9 mouse cellular contexts compared by ENCODE assay signal in the genomic region with DNA sequence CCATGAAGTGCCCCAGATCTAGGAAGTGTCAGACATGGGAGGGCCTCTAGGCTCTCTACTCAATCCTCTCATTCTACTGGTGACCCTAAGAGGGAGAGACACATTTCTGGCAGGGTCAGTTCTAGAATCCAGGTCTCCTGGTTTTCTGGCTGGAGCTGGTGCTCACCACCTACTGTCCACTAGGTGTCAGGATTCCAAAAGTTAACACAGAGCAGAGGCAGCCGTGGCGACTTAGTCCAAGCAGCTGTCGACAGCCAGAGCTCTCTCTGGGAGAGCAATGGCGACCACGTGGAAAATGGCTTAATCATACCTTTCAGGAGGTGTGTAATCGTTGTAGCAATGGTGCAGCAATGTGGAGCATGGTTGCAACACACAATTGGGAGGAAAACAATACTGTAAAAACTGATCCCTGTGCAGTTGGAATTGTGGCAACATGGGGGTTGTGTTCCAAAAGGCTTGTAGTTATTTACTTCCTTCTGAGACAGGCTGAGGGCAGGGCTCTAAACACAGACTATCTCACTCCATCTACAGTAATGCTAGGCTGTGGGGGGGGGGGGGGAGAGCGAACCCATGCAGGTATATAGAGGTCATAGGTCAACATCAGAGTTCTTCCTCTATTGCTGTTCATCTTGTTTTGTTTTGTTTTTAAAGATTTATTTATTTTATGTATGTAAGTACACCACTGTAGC. TPM values are rescaled to one million over a fixed set of nuclear protein-coding genes. Genes with fewer than 3 reads are reported as not detected.
DNase-seq lines count a peak whose midpoint lies in the region; ATAC-seq and TF ChIP-seq lines count a peak whose summit lies in the region.
"Had no signal": no experiment of that assay in that cellular context is flagged by ENCODE, and none has a peak within 500 bp of the region (broad histone marks: within the 10 kb centered on the region; RNA-seq: fewer than 3 reads in every experiment).

No protein-coding gene starts in this region.

- DNase-seq in heart, adult 18-20 months: peak; percentile 59 to 78
- no peak for DNase-seq in heart, postnatal 25 days (ENCODE audit: low spot score)
- peak; percentile 92 for DNase-seq in embryo, embryonic 10 days (ENCODE audit: low spot score)
- peak; percentile 45 to 54 for DNase-seq in gastrocnemius, adult 8-10 months (ENCODE audit: low spot score in 2 of 2)
- peak; percentile 50 for DNase-seq in hindlimb bud, embryonic 11.5 days (ENCODE audit: extremely low spot score, low read depth, low spot score)
- peak; percentile 55 to 60 for DNase-seq in left cerebral cortex, adult 2 months (ENCODE audit: extremely low spot score in 1 of 2, low spot score in 2 of 2)
- peak; percentile 62 for DNase-seq in retina, postnatal 7 days (ENCODE audit: low read depth, low spot score)

- ATAC-seq in megakaryocyte, adult 5-6 weeks (ENCODE audit: poor library complexity, severe bottlenecking): peak; percentile 81

- intact Hi-C loops in heart, postnatal 25 days (cut with DNase I): loop anchor here (2.0 to 5.0 kb wide), 2 partner anchors 115 to 222 kb away; no protein-coding TSS in a partner anchor
- intact Hi-C loops in left cerebral cortex, adult 2 months (cut with DNase I): loop anchor here (1.0 to 5.0 kb wide), 2 partner anchors 87 to 120 kb away; no protein-coding TSS in a partner anchor

- no peak overlapping the region for H3K4me3 ChIP-seq in left cerebral cortex, adult 2 months

- TF ChIP-seq CTCF in left cerebral cortex, adult 2 months (IDR thresholded peaks at IDR 0.05): peak; percentile 93

- H3K27ac ChIP-seq in left cerebral cortex, adult 2 months: no peak overlapping the region

RNA-seq across cellular contexts. Expression of a gene that starts 19.5 kb away (rescaled TPM):
- under 1 TPM in 1 of 2 experiments, not detected in 1; 0.75 TPM for total RNA-seq in heart, adult 18-20 months (2021)
- not detected for total RNA-seq in heart, postnatal 25 days (2021)
- total RNA-seq in gastrocnemius, adult 8-10 months (2022): 1 to 10 TPM in 3 of 4 experiments, under 1 TPM in 1; 0.92 to 3.3 (median 2.5) TPM
- 1 to 10 TPM; 2.3 to 3.6 TPM for total RNA-seq in left cerebral cortex, adult 2 months (2021)
- not detected in 2 replicates for total RNA-seq in megakaryocyte, adult 5-6 weeks (2015)
- not detected in 2 replicates for total RNA-seq in megakaryocyte, adult 5-6 weeks (2017)
- total RNA-seq: MEL had no signal

RNA-seq across cellular contexts. Expression of a gene that starts 28.4 kb away (rescaled TPM):
- total RNA-seq in heart, adult 18-20 months (2021): not detected
- not detected for total RNA-seq in heart, postnatal 25 days (2021)
- not detected for total RNA-seq in gastrocnemius, adult 8-10 months (2022)
- not detected for total RNA-seq in left cerebral cortex, adult 2 months (2021)
- total RNA-seq in megakaryocyte, adult 5-6 weeks (2015): 0.58 TPM in 1 of 2 replicates, not detected in the other
- 0.11 TPM in 1 of 2 replicates, not detected in the other for total RNA-seq in megakaryocyte, adult 5-6 weeks (2017)
- total RNA-seq: MEL had no signal

RNA-seq across cellular contexts. Expression of a gene that starts 41.3 kb away (rescaled TPM):
- 10 to 100 TPM in 1 of 2 experiments, 1 to 10 TPM in 1; 9.5 to 10.5 TPM for total RNA-seq in heart, adult 18-20 months (2021)
- 10 to 100 TPM; 10.7 to 12.0 TPM for total RNA-seq in heart, postnatal 25 days (2021)
- total RNA-seq in gastrocnemius, adult 8-10 months (2022): 1 to 10 TPM; 1.4 to 3.4 (median 2.5) TPM
- total RNA-seq in left cerebral cortex, adult 2 months (2021): 1 to 10 TPM; 3.8 to 5.2 TPM
- total RNA-seq in megakaryocyte, adult 5-6 weeks (2015): 57.9 and 72.4 TPM in 2 replicates
- total RNA-seq in megakaryocyte, adult 5-6 weeks (2017): 39.8 and 43.3 TPM in 2 replicates
